In genomic region chr5:99839661-99840060, GRCm38 (mm10) we compare ENCODE assay signal across 24 mouse cellular contexts.
"Had no signal": no experiment of that assay in that cellular context is flagged by ENCODE, and none has a peak within 500 bp of the region (broad histone marks: within the 10 kb centered on the region; RNA-seq: fewer than 3 reads in every experiment).

No protein-coding gene starts in this region.

- H3K36me3 ChIP-seq: heart, embryonic 12.5 days; hindbrain, embryonic 13.5 days; hindbrain, embryonic 15.5 days; kidney, embryonic 15.5 days; limb, embryonic 10.5 days; limb, embryonic 12.5 days; liver, embryonic 13.5 days had no signal

- H3K27me3 ChIP-seq: heart, embryonic 12.5 days; hindbrain, embryonic 15.5 days; kidney, embryonic 15.5 days; limb, embryonic 12.5 days; liver, embryonic 13.5 days had no signal

- H3K27ac ChIP-seq: heart, adult 2 months; hindbrain, embryonic 15.5 days; hindbrain, postnatal 0 days; kidney, embryonic 15.5 days; kidney, postnatal 0 days; layer of hippocampus, adult 2 months; left cerebral cortex, adult 2 months; limb, embryonic 10.5 days; limb, embryonic 12.5 days; liver, embryonic 13.5 days had no signal

- DNase-seq: forebrain, postnatal 0 days; gastrocnemius, postnatal 14 days; gastrocnemius, postnatal 36 days; heart, adult 2 months; heart, postnatal 10 days; kidney, adult 11 months; kidney, adult 2 months; kidney, adult 9 months; kidney, postnatal 14 days; kidney, postnatal 4 days; liver; liver, embryonic 13.5 days had no signal

- ATAC-seq: forebrain, postnatal 0 days; hindbrain, postnatal 0 days; intestine, embryonic 16.5 days had no signal

- H3K9ac ChIP-seq: forebrain, postnatal 0 days; heart, embryonic 12.5 days; hindbrain, embryonic 13.5 days; hindbrain, embryonic 15.5 days; kidney, embryonic 15.5 days; limb, embryonic 12.5 days; liver, embryonic 13.5 days had no signal

- H3K4me1 ChIP-seq: heart, embryonic 12.5 days; kidney, embryonic 15.5 days; limb, embryonic 12.5 days; liver, embryonic 13.5 days had no signal

- H3K4me2 ChIP-seq: heart, embryonic 12.5 days; hindbrain, embryonic 13.5 days; hindbrain, embryonic 15.5 days; kidney, embryonic 15.5 days; limb, embryonic 12.5 days; liver, embryonic 11.5 days; liver, embryonic 13.5 days had no signal

- H3K9me3 ChIP-seq: heart, embryonic 12.5 days; hindbrain, embryonic 13.5 days; hindbrain, embryonic 15.5 days; kidney, embryonic 15.5 days; limb, embryonic 10.5 days; limb, embryonic 12.5 days; liver, embryonic 13.5 days had no signal

- H3K4me3 ChIP-seq: heart, adult 2 months; heart, embryonic 12.5 days; hindbrain, embryonic 13.5 days; hindbrain, embryonic 15.5 days; kidney, embryonic 15.5 days; layer of hippocampus, adult 2 months; left cerebral cortex, adult 2 months; limb, embryonic 10.5 days; limb, embryonic 12.5 days; liver, embryonic 13.5 days had no signal
